10 mouse cellular contexts compared by ENCODE assay signal in the genomic region with DNA sequence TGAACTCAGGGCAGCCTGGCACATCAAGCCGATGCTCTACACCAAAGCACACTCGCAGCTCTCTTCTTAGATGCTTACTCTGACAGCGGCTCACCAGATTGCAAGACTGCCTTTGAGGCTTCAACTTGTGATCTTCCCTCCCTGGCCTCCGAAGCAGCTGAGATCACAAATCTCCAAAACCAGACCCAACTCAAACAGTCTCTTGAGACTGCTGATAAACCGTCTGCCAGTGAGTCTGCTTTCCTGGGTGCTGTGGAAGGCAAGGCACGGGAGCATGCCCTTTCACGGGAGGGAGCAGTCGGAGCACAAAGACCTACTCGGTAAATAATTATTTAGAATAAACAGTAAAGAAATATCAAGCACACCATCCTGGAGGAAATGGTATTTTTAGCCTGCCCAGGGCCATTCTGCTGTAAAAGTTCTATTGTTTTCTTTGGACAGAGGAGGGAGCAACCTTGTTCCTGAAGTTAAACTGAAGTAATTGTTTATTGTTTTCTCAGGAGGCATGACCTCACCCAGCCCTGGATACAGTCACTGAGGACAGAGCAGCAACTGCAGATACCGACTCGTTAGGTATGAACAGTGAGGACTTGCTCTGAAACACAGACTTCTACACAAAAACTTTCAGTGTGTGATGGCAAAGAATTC. TPM values are rescaled to one million over a fixed set of nuclear protein-coding genes. Genes with fewer than 3 reads are reported as not detected.
DNase-seq lines count a peak whose midpoint lies in the region; ATAC-seq and TF ChIP-seq lines count a peak whose summit lies in the region.
"Had no signal": no experiment of that assay in that cellular context is flagged by ENCODE, and none has a peak within 500 bp of the region (broad histone marks: within the 10 kb centered on the region; RNA-seq: fewer than 3 reads in every experiment).

No protein-coding gene starts in this region.

- peak overlapping the region; percentile 59; the same call in 1 of the 2 replicates for H3K27ac ChIP-seq in cerebellum, adult 2 months (ENCODE audit: insufficient read depth, low read length)
- H3K27ac ChIP-seq in heart, embryonic 12.5 days (ENCODE audit: poor library complexity, severe bottlenecking) = peak overlapping the region; percentile 36; the same call in 1 of the 2 replicates
- H3K27ac ChIP-seq in liver, embryonic 15.5 days (replicated peaks) = no peak overlapping the region
- H3K27ac ChIP-seq: embryonic facial prominence, embryonic 13.5 days had no signal

- no peaks in the 10 kb centered on the region for H3K9me3 ChIP-seq in heart, embryonic 12.5 days (replicated peaks)
- no peaks in the 10 kb centered on the region for H3K9me3 ChIP-seq in liver, embryonic 15.5 days (replicated peaks)
- H3K9me3 ChIP-seq: embryonic facial prominence, embryonic 13.5 days had no signal

- peak; percentile 59 for ATAC-seq in heart, embryonic 12.5 days (ENCODE audit: insufficient number of reproducible peaks, low FRiP score)
- peak; percentile 61; the same call in 1 of the 2 replicates for ATAC-seq in liver, embryonic 15.5 days (ENCODE audit: insufficient read depth)
- ATAC-seq: activated CD4-positive, CD25-positive, alpha-beta regulatory T cell, adult 4 months had no signal

- WGBS in cerebellum, adult 2 months = 70% methylated on average over 11 of the region's 11 CpGs
- WGBS in heart, embryonic 12.5 days = 14% methylated on average over 11 of the region's 11 CpGs
- WGBS in liver, embryonic 15.5 days (ENCODE audit: insufficient replicate concordance) = 27% methylated on average over 11 of the region's 11 CpGs

- H3K27me3 ChIP-seq in cerebellum, adult 2 months (ENCODE audit: control insufficient read depth, insufficient read depth, low read length) = no peaks in the 10 kb centered on the region
- no peaks in the 10 kb centered on the region for H3K27me3 ChIP-seq in heart, embryonic 12.5 days (replicated peaks)
- H3K27me3 ChIP-seq in liver, embryonic 15.5 days = no peaks in the 10 kb centered on the region
- H3K27me3 ChIP-seq: embryonic facial prominence, embryonic 13.5 days had no signal

- DNase-seq in cerebellum, adult 2 months = no peak
- no peak for DNase-seq in cerebellum, adult 9-10 months
- peak; percentile 70 for DNase-seq in MN1 (ENCODE audit: low spot score)
- DNase-seq in thymus, postnatal 36 days = no peak
- DNase-seq in ovary, postnatal 10 days (ENCODE audit: low spot score) = no peak
- no peak for DNase-seq in spleen, postnatal 14 days (ENCODE audit: low spot score in 2 of 2)

- H3K9ac ChIP-seq in heart, embryonic 12.5 days = no peak overlapping the region
- no peak overlapping the region for H3K9ac ChIP-seq in liver, embryonic 15.5 days
- H3K9ac ChIP-seq: embryonic facial prominence, embryonic 13.5 days had no signal

- no peak for TF ChIP-seq POLR2A in cerebellum, adult 2 months (IDR thresholded peaks at IDR 0.05; ENCODE audit: borderline replicate concordance, insufficient read depth, low read length)

- no peak overlapping the region for H3K4me3 ChIP-seq in cerebellum, adult 2 months (replicated peaks; ENCODE audit: insufficient read depth, low read depth, low read length)
- H3K4me3 ChIP-seq in heart, embryonic 12.5 days = no peak overlapping the region
- no peak overlapping the region for H3K4me3 ChIP-seq in liver, embryonic 15.5 days (replicated peaks)
- H3K4me3 ChIP-seq: embryonic facial prominence, embryonic 13.5 days had no signal

- no peaks in the 10 kb centered on the region for H3K36me3 ChIP-seq in heart, embryonic 12.5 days
- peaks cover 15% of the 10 kb centered on the region; the same call in 1 of the 2 replicates for H3K36me3 ChIP-seq in liver, embryonic 15.5 days (replicated peaks)
- H3K36me3 ChIP-seq: embryonic facial prominence, embryonic 13.5 days had no signal

- TF ChIP-seq CTCF in cerebellum, adult 2 months (IDR thresholded peaks at IDR 0.05; ENCODE audit: borderline replicate concordance, insufficient read depth, low read depth, low read length) = no peak

- H3K4me2 ChIP-seq in heart, embryonic 12.5 days = peak overlapping the region; percentile 26
- peak overlapping the region; percentile 4; the same call in 1 of the 2 replicates for H3K4me2 ChIP-seq in liver, embryonic 15.5 days
- H3K4me2 ChIP-seq: embryonic facial prominence, embryonic 13.5 days had no signal

- no peaks in the 10 kb centered on the region; the same call in 1 of the 2 replicates for H3K4me1 ChIP-seq in cerebellum, adult 2 months (ENCODE audit: control insufficient read depth, insufficient read depth, low read length)
- peaks cover 19% of the 10 kb centered on the region for H3K4me1 ChIP-seq in heart, embryonic 12.5 days (replicated peaks)
- H3K4me1 ChIP-seq in liver, embryonic 15.5 days (replicated peaks) = peaks cover 33% of the 10 kb centered on the region

RNA-seq across cellular contexts. Expression of a gene that starts 41.8 kb away (rescaled TPM):
- polyA plus RNA-seq in cerebellum, adult 2 months (2012; rRNA removed) = 15.7 and 16.5 TPM in 2 replicates
- polyA plus RNA-seq in heart, embryonic 12.5 days (2016; fragmentation: Nextera tagmentation; extraction: Ambion mirVana) = 2.5 and 3.3 TPM in 2 replicates
- polyA plus RNA-seq in liver, embryonic 15.5 days (2015; fragmentation: Nextera tagmentation; extraction: Ambion mirVana) = 2.1 and 2.9 TPM in 2 replicates
